In the genomic region with DNA sequence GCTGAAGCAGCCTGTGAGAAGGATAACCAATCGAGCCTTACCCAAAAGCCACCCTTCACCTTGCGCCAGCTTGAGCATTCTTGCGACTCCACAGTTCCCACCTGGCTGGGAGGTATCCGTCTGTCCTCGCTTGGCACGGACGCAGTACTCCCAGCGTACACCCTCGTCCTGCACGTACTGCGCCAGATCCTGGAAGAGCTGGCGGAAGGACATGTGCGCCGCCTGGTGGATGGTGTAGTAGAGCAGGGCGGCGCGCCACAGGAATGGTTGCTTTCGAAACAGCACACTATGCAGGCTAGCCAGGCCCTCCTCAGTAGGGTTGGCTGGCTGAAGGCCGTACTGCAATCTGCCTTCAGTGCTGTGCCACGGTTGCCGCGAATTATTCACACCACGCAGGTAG, we compare ENCODE assay signal across 8 mouse cellular contexts. TPM values are rescaled to one million over a fixed set of nuclear protein-coding genes. Genes with fewer than 3 reads are reported as not detected.
A peak's percentile ranks its signal among the peaks of the same experiment; 100 is the strongest.
DNase-seq lines count a peak whose midpoint lies in the region; ATAC-seq lines count a peak whose summit lies in the region.
"Had no signal": no experiment of that assay in that cellular context is flagged by ENCODE, and none has a peak within 500 bp of the region (broad histone marks: within the 10 kb centered on the region; RNA-seq: fewer than 3 reads in every experiment).

No protein-coding gene starts in this region.

- no peak overlapping the region for H3K4me2 ChIP-seq in neural tube, embryonic 11.5 days (ENCODE audit: low read depth)
- no peak overlapping the region for H3K4me2 ChIP-seq in neural tube, embryonic 15.5 days
- H3K4me2 ChIP-seq in intestine, embryonic 15.5 days (replicated peaks), result no peak overlapping the region
- H3K4me2 ChIP-seq in lung, embryonic 16.5 days (ENCODE audit: low read depth, low read length), result no peak overlapping the region
- H3K4me2 ChIP-seq: hindbrain, embryonic 15.5 days had no signal

- WGBS in neural tube, embryonic 11.5 days, result 15% methylated on average over 21 of the region's 23 CpGs
- 28% methylated on average over 23 of the region's 23 CpGs for WGBS in neural tube, embryonic 15.5 days
- 28% methylated on average over 23 of the region's 23 CpGs for whole genome bisulfite sequencing in embryonic facial prominence, embryonic 10.5 days
- 33% methylated on average over 23 of the region's 23 CpGs for WGBS in intestine, embryonic 15.5 days
- WGBS in lung, embryonic 16.5 days, result 31% methylated on average over 23 of the region's 23 CpGs

- H3K36me3 ChIP-seq in neural tube, embryonic 11.5 days (ENCODE audit: control insufficient read depth, insufficient read depth, low read length), result 0 out of 2 replicates have a peak, but pooled peaks cover 4% of the 10 kb centered on the region
- peaks cover 47% of the 10 kb centered on the region for H3K36me3 ChIP-seq in neural tube, embryonic 15.5 days
- H3K36me3 ChIP-seq in embryonic facial prominence, embryonic 10.5 days (replicated peaks), result peaks cover 40% of the 10 kb centered on the region
- H3K36me3 ChIP-seq in intestine, embryonic 15.5 days, result no peaks in the 10 kb centered on the region
- no peaks in the 10 kb centered on the region for H3K36me3 ChIP-seq in lung, embryonic 16.5 days (ENCODE audit: control insufficient read depth, insufficient read depth, low read length)

- H3K27me3 ChIP-seq in neural tube, embryonic 11.5 days (ENCODE audit: control insufficient read depth, insufficient read depth, low read length), result peaks cover 27% of the 10 kb centered on the region
- H3K27me3 ChIP-seq in neural tube, embryonic 15.5 days (replicated peaks), result peaks cover 25% of the 10 kb centered on the region
- H3K27me3 ChIP-seq in embryonic facial prominence, embryonic 10.5 days (replicated peaks; ENCODE audit: low read depth, poor library complexity, severe bottlenecking), result peaks cover 79% of the 10 kb centered on the region
- H3K27me3 ChIP-seq in intestine, embryonic 15.5 days (replicated peaks), result peaks cover 20% of the 10 kb centered on the region
- H3K27me3 ChIP-seq in lung, embryonic 16.5 days (ENCODE audit: control insufficient read depth, insufficient read depth, low read depth, low read length), result peaks cover 13% of the 10 kb centered on the region

- H3K9me3 ChIP-seq in neural tube, embryonic 11.5 days (ENCODE audit: control insufficient read depth, low read length), result no peaks in the 10 kb centered on the region
- no peaks in the 10 kb centered on the region for H3K9me3 ChIP-seq in neural tube, embryonic 15.5 days (replicated peaks)
- H3K9me3 ChIP-seq in embryonic facial prominence, embryonic 10.5 days, result no peaks in the 10 kb centered on the region
- H3K9me3 ChIP-seq in intestine, embryonic 15.5 days, result no peaks in the 10 kb centered on the region
- no peaks in the 10 kb centered on the region for H3K9me3 ChIP-seq in lung, embryonic 16.5 days (ENCODE audit: control insufficient read depth, low read length)
- H3K9me3 ChIP-seq: hindbrain, embryonic 15.5 days had no signal

- ATAC-seq in neural tube, embryonic 11.5 days (ENCODE audit: insufficient read depth, low FRiP score, low TSS enrichment), result peak; percentile 40; the same call in 1 of the 2 replicates
- no peak for ATAC-seq in neural tube, embryonic 15.5 days (ENCODE audit: low FRiP score)
- ATAC-seq in intestine, embryonic 15.5 days, result peak; percentile 80
- peak; percentile 64 for ATAC-seq in lung, embryonic 16.5 days (ENCODE audit: low read depth)

- H3K9ac ChIP-seq in neural tube, embryonic 11.5 days (ENCODE audit: low read length), result no peak overlapping the region
- no peak overlapping the region for H3K9ac ChIP-seq in neural tube, embryonic 15.5 days (replicated peaks)
- H3K9ac ChIP-seq in intestine, embryonic 15.5 days, result no peak overlapping the region
- no peak overlapping the region for H3K9ac ChIP-seq in lung, embryonic 16.5 days (ENCODE audit: low read length)
- H3K9ac ChIP-seq: hindbrain, embryonic 15.5 days had no signal

- H3K4me1 ChIP-seq in neural tube, embryonic 11.5 days (ENCODE audit: control insufficient read depth, insufficient read depth, low read length), result no peaks in the 10 kb centered on the region
- H3K4me1 ChIP-seq in neural tube, embryonic 15.5 days, result peaks cover 52% of the 10 kb centered on the region
- H3K4me1 ChIP-seq in embryonic facial prominence, embryonic 10.5 days, result peaks cover 19% of the 10 kb centered on the region
- H3K4me1 ChIP-seq in intestine, embryonic 15.5 days (replicated peaks), result peaks cover 10% of the 10 kb centered on the region
- H3K4me1 ChIP-seq in lung, embryonic 16.5 days (replicated peaks; ENCODE audit: control insufficient read depth, insufficient read depth, low read length), result peaks cover 20% of the 10 kb centered on the region

- peak; percentile 64 for DNase-seq in neural tube, embryonic 11.5 days (ENCODE audit: low spot score)
- DNase-seq in ZHBTc4 (ENCODE audit: low read depth, low spot score), result peak; percentile 92
- DNase-seq in embryonic facial prominence, embryonic 10.5 days (ENCODE audit: low spot score), result peak; percentile 67
- peak; percentile 53 for DNase-seq in testis, postnatal 14 days (ENCODE audit: low spot score)

- no peak overlapping the region for H3K27ac ChIP-seq in neural tube, embryonic 11.5 days (ENCODE audit: low read depth, low read length)
- no peak overlapping the region for H3K27ac ChIP-seq in neural tube, embryonic 15.5 days (replicated peaks)
- no peak overlapping the region for H3K27ac ChIP-seq in embryonic facial prominence, embryonic 10.5 days (replicated peaks)
- H3K27ac ChIP-seq in intestine, embryonic 15.5 days, result no peak overlapping the region
- 0 out of 2 replicates have a peak overlapping the region, but pooled peaks have one; percentile 26 for H3K27ac ChIP-seq in lung, embryonic 16.5 days (ENCODE audit: low read length)
- H3K27ac ChIP-seq: hindbrain, embryonic 15.5 days had no signal

- H3K4me3 ChIP-seq in neural tube, embryonic 11.5 days (ENCODE audit: low read depth, low read length), result no peak overlapping the region
- H3K4me3 ChIP-seq in neural tube, embryonic 15.5 days (replicated peaks), result no peak overlapping the region
- no peak overlapping the region for H3K4me3 ChIP-seq in embryonic facial prominence, embryonic 10.5 days
- H3K4me3 ChIP-seq in intestine, embryonic 15.5 days (replicated peaks), result no peak overlapping the region
- no peak overlapping the region for H3K4me3 ChIP-seq in lung, embryonic 16.5 days (ENCODE audit: low read length)
- H3K4me3 ChIP-seq: hindbrain, embryonic 15.5 days had no signal

RNA-seq across cellular contexts. Expression of a gene that starts 6.6 kb away (rescaled TPM):
- 46.1 and 50.8 TPM in 2 replicates for polyA plus RNA-seq in neural tube, embryonic 11.5 days (2014; fragmentation: Nextera tagmentation; extraction: Ambion mirVana)
- 104 and 122 TPM in 2 replicates for polyA plus RNA-seq in neural tube, embryonic 15.5 days (2015; fragmentation: Nextera tagmentation; extraction: Ambion mirVana)
- 20.7 and 23.9 TPM in 2 replicates for polyA plus RNA-seq in embryonic facial prominence, embryonic 10.5 days (2016; fragmentation: Nextera tagmentation; extraction: Ambion mirVana)
- 8.3 and 8.6 TPM in 2 replicates for polyA plus RNA-seq in intestine, embryonic 15.5 days (2015; fragmentation: Nextera tagmentation; extraction: Ambion mirVana)
- 8.3 and 9.5 TPM in 2 replicates for polyA plus RNA-seq in lung, embryonic 16.5 days (2015; fragmentation: Nextera tagmentation; extraction: Ambion mirVana)

RNA-seq across cellular contexts. Expression of a gene that starts 7.1 kb away (rescaled TPM):
- 2.7 and 3.5 TPM in 2 replicates for polyA plus RNA-seq in neural tube, embryonic 11.5 days (2014; fragmentation: Nextera tagmentation; extraction: Ambion mirVana)
- polyA plus RNA-seq in neural tube, embryonic 15.5 days (2015; fragmentation: Nextera tagmentation; extraction: Ambion mirVana), result 5.7 and 6.2 TPM in 2 replicates
- polyA plus RNA-seq in embryonic facial prominence, embryonic 10.5 days (2016; fragmentation: Nextera tagmentation; extraction: Ambion mirVana), result 0.62 and 0.69 TPM in 2 replicates
- polyA plus RNA-seq in intestine, embryonic 15.5 days (2015; fragmentation: Nextera tagmentation; extraction: Ambion mirVana), result 1.0 and 1.2 TPM in 2 replicates
- polyA plus RNA-seq in lung, embryonic 16.5 days (2015; fragmentation: Nextera tagmentation; extraction: Ambion mirVana), result 2.0 and 2.1 TPM in 2 replicates

RNA-seq across cellular contexts. Expression of a gene that starts 12.8 kb away (rescaled TPM):
- 12.1 and 13.9 TPM in 2 replicates for polyA plus RNA-seq in neural tube, embryonic 11.5 days (2014; fragmentation: Nextera tagmentation; extraction: Ambion mirVana)
- 10.6 and 11.3 TPM in 2 replicates for polyA plus RNA-seq in neural tube, embryonic 15.5 days (2015; fragmentation: Nextera tagmentation; extraction: Ambion mirVana)
- 9.9 and 11.6 TPM in 2 replicates for polyA plus RNA-seq in embryonic facial prominence, embryonic 10.5 days (2016; fragmentation: Nextera tagmentation; extraction: Ambion mirVana)
- polyA plus RNA-seq in intestine, embryonic 15.5 days (2015; fragmentation: Nextera tagmentation; extraction: Ambion mirVana), result 8.0 and 8.7 TPM in 2 replicates
- polyA plus RNA-seq in lung, embryonic 16.5 days (2015; fragmentation: Nextera tagmentation; extraction: Ambion mirVana), result 34.4 and 35.5 TPM in 2 replicates

RNA-seq across cellular contexts. Expression of a gene that starts 13.5 kb away (rescaled TPM):
- polyA plus RNA-seq in neural tube, embryonic 11.5 days (2014; fragmentation: Nextera tagmentation; extraction: Ambion mirVana), result not detected in 2 replicates
- polyA plus RNA-seq in neural tube, embryonic 15.5 days (2015; fragmentation: Nextera tagmentation; extraction: Ambion mirVana), result 0.45 and 0.92 TPM in 2 replicates
- 0.21 TPM in 1 of 2 replicates, not detected in the other for polyA plus RNA-seq in embryonic facial prominence, embryonic 10.5 days (2016; fragmentation: Nextera tagmentation; extraction: Ambion mirVana)
- 0.10 and 0.11 TPM in 2 replicates for polyA plus RNA-seq in intestine, embryonic 15.5 days (2015; fragmentation: Nextera tagmentation; extraction: Ambion mirVana)
- 0.39 and 0.65 TPM in 2 replicates for polyA plus RNA-seq in lung, embryonic 16.5 days (2015; fragmentation: Nextera tagmentation; extraction: Ambion mirVana)

RNA-seq across cellular contexts. Expression of a gene that starts 14.4 kb away (rescaled TPM):
- polyA plus RNA-seq in neural tube, embryonic 11.5 days (2014; fragmentation: Nextera tagmentation; extraction: Ambion mirVana), result 103 and 107 TPM in 2 replicates
- polyA plus RNA-seq in neural tube, embryonic 15.5 days (2015; fragmentation: Nextera tagmentation; extraction: Ambion mirVana), result 41.6 and 61.6 TPM in 2 replicates
- 125 and 138 TPM in 2 replicates for polyA plus RNA-seq in embryonic facial prominence, embryonic 10.5 days (2016; fragmentation: Nextera tagmentation; extraction: Ambion mirVana)
- 84.9 and 90.4 TPM in 2 replicates for polyA plus RNA-seq in intestine, embryonic 15.5 days (2015; fragmentation: Nextera tagmentation; extraction: Ambion mirVana)
- polyA plus RNA-seq in lung, embryonic 16.5 days (2015; fragmentation: Nextera tagmentation; extraction: Ambion mirVana), result 69.1 and 76.2 TPM in 2 replicates
